Comparison of ENCODE assay signal across 9 mouse cellular contexts in the genomic region with DNA sequence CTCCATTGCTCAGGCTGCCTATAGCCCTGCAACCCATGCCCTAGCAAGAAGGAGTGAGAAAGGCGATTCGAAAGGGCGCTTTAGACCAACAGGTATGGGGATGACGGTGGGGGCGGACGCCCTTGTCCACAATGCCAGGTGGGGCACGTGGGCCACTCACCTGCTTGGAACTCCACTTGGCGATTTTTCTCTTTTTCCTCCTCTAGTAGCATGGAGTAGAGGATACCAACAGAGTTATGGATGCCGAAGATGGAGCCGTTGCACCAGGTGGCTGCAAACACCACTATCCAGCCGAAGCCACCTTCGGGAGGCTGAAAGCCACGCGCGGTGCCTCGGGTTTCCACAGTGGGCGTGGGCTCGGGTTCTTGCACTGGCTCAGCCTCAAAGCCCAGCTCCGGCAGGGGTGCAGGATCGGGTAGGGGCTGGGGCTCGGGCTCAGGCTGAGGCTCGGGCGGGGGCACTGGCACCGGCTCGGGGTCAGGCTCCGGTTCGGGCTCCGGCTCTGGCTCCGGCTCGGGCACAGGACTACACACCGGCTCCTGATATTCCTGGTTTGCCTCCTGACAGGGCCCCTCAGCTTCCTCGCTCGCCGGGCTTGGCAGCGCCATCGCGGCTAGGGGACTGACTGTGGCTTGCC. TPM values are rescaled to one million over a fixed set of nuclear protein-coding genes. Genes with fewer than 3 reads are reported as not detected.
DNase-seq lines count a peak whose midpoint lies in the region; ATAC-seq and TF ChIP-seq lines count a peak whose summit lies in the region.
"Had no signal": no experiment of that assay in that cellular context is flagged by ENCODE, and none has a peak within 500 bp of the region (broad histone marks: within the 10 kb centered on the region; RNA-seq: fewer than 3 reads in every experiment).

No protein-coding gene starts in this region.

- H3K36me3 ChIP-seq in hindbrain, embryonic 15.5 days = no peaks in the 10 kb centered on the region
- no peaks in the 10 kb centered on the region for H3K36me3 ChIP-seq in lung, embryonic 14.5 days (ENCODE audit: insufficient read depth)
- no peaks in the 10 kb centered on the region for H3K36me3 ChIP-seq in small intestine, adult 2 months (ENCODE audit: control insufficient read depth, insufficient read depth, low read length)
- H3K36me3 ChIP-seq: G1E had no signal

- peaks cover 60% of the 10 kb centered on the region for H3K27me3 ChIP-seq in hindbrain, embryonic 15.5 days
- H3K27me3 ChIP-seq in lung, embryonic 14.5 days (ENCODE audit: insufficient read depth, low read length) = no peaks in the 10 kb centered on the region; the same call in 1 of the 2 replicates
- H3K27me3 ChIP-seq in small intestine, adult 2 months (ENCODE audit: control insufficient read depth, insufficient read depth, low read length) = no peaks in the 10 kb centered on the region; the same call in 1 of the 2 replicates

- no peak; the same call in 1 of the 2 replicates for ATAC-seq in hindbrain, embryonic 15.5 days (ENCODE audit: low FRiP score, low read depth)
- ATAC-seq in lung, embryonic 14.5 days (ENCODE audit: insufficient read depth) = peak; percentile 1

- peak overlapping the region; percentile 76 for H3K27ac ChIP-seq in hindbrain, embryonic 15.5 days (replicated peaks)
- 0 out of 2 replicates have a peak overlapping the region, but pooled peaks have one; percentile 36 for H3K27ac ChIP-seq in lung, embryonic 14.5 days (ENCODE audit: low read depth)
- H3K27ac ChIP-seq in small intestine, adult 2 months (ENCODE audit: insufficient read depth, low read depth, low read length) = no peak overlapping the region

- peak overlapping the region; percentile 78 for H3K4me2 ChIP-seq in hindbrain, embryonic 15.5 days
- peak overlapping the region; percentile 74 for H3K4me2 ChIP-seq in lung, embryonic 14.5 days

- no peaks in the 10 kb centered on the region for H3K9me3 ChIP-seq in hindbrain, embryonic 15.5 days
- H3K9me3 ChIP-seq in lung, embryonic 14.5 days (ENCODE audit: low read depth, low read length) = no peaks in the 10 kb centered on the region
- H3K9me3 ChIP-seq: G1E had no signal

- TF ChIP-seq CTCF in lung, embryonic 14.5 days (IDR thresholded peaks at IDR 0.05; ENCODE audit: low read depth) = no peak
- TF ChIP-seq CTCF in small intestine, adult 2 months (IDR thresholded peaks at IDR 0.05; ENCODE audit: extremely low read depth, insufficient read length, insufficient replicate concordance, low read depth, low read length) = no peak

- H3K9ac ChIP-seq in hindbrain, embryonic 15.5 days = peak overlapping the region; percentile 64
- H3K9ac ChIP-seq in lung, embryonic 14.5 days = peak overlapping the region; percentile 57

- DNase-seq in embryo, embryonic 10 days (ENCODE audit: low spot score) = peak; percentile 3
- DNase-seq in embryo, embryonic 10.5 days (ENCODE audit: low spot score) = no peak
- peak; percentile 26 for DNase-seq in urinary bladder, adult 2 months (ENCODE audit: low spot score)
- no peak for DNase-seq in urinary bladder, postnatal 10 days (ENCODE audit: low spot score)
- peak; percentile 12 for DNase-seq in lung, embryonic 14.5 days
- no peak for DNase-seq in adipocyte (ENCODE audit: low spot score)

- peak overlapping the region; percentile 60 for H3K4me3 ChIP-seq in hindbrain, embryonic 15.5 days
- H3K4me3 ChIP-seq in lung, embryonic 14.5 days (ENCODE audit: low read depth, low read length) = peak overlapping the region; percentile 52
- peak overlapping the region; percentile 63 for H3K4me3 ChIP-seq in small intestine, adult 2 months (ENCODE audit: low read depth, low read length)

- peaks cover 6% of the 10 kb centered on the region; the same call in 1 of the 2 replicates for H3K4me1 ChIP-seq in hindbrain, embryonic 15.5 days (replicated peaks)
- no peaks in the 10 kb centered on the region for H3K4me1 ChIP-seq in lung, embryonic 14.5 days (ENCODE audit: insufficient read depth)
- peaks cover 2% of the 10 kb centered on the region; the same call in 1 of the 2 replicates for H3K4me1 ChIP-seq in small intestine, adult 2 months (ENCODE audit: control insufficient read depth, insufficient read depth, insufficient read length, low read length)

- no peak for TF ChIP-seq POLR2A in small intestine, adult 2 months (IDR thresholded peaks at IDR 0.05; ENCODE audit: low read depth, low read length)

- 32% methylated on average over 33 of the region's 37 CpGs for WGBS in hindbrain, embryonic 15.5 days
- 18% methylated on average over 34 of the region's 37 CpGs for WGBS in lung, embryonic 14.5 days
- WGBS in small intestine, adult 2 months = 13% methylated on average over 37 of the region's 37 CpGs

RNA-seq across cellular contexts. Expression of a gene that starts 0.5 kb away (rescaled TPM):
- 9.3 and 12.5 TPM in 2 replicates for polyA plus RNA-seq in urinary bladder, adult 2 months (2012; rRNA removed)
- polyA plus RNA-seq in hindbrain, embryonic 15.5 days (2015; fragmentation: Nextera tagmentation; extraction: Ambion mirVana) = 25.1 and 32.9 TPM in 2 replicates
- 22.8 and 26.3 TPM in 2 replicates for polyA plus RNA-seq in lung, embryonic 14.5 days (2014; fragmentation: Nextera tagmentation; extraction: Ambion mirVana)
- polyA plus RNA-seq in small intestine, adult 2 months (2012; rRNA removed) = 1.7 and 1.9 TPM in 2 replicates
- polyA plus RNA-seq: G1E had no signal

Comparison
In these comparisons a context has a peak if more than half of its experiments do, and no peak if none do; other contexts are left out.
1. DNase-seq: peak in embryo, embryonic 10 days (single experiment), urinary bladder, adult 2 months (single experiment) and lung, embryonic 14.5 days (single experiment); none in embryo, embryonic 10.5 days (single experiment), urinary bladder, postnatal 10 days (single experiment) and adipocyte (single experiment).
2. Peak in every context shown above with its lines, with median percentiles within 50 percentile points of each other: H3K4me3 ChIP-seq.